Mouse (Mus musculus): Measurements from ENCODE around the gene Trim63. TPM values are rescaled to one million over a fixed set of nuclear protein-coding genes. Genes with fewer than 3 reads are reported as not detected.
A peak's percentile ranks its signal among the peaks of the same experiment; 100 is the strongest.

Trim63 gene
- polyA plus RNA-seq, 1 experiment from 2014 or later = 1.3 TPM

GRCm38 (mm10) chr4:134355841-134356452, 41.0 kb downstream of the Trim63 start:
- no peaks in the 10 kb centered on the region for H3K36me3 ChIP-seq (ENCODE audit: control insufficient read depth, insufficient read depth, low read length)
- 38% methylated on average over 16 of the region's 16 CpGs for whole genome bisulfite sequencing
- peak overlapping the region; percentile 47 for H3K9ac ChIP-seq (ENCODE audit: low read depth, low read length)
- peak overlapping the region; percentile 43 for H3K4me3 ChIP-seq (ENCODE audit: low read length)
- H3K4me1 ChIP-seq (ENCODE audit: control insufficient read depth, insufficient read depth, low read length) = peaks cover 34% of the 10 kb centered on the region
- no peaks in the 10 kb centered on the region for H3K27me3 ChIP-seq (replicated peaks; ENCODE audit: control insufficient read depth, insufficient read depth, low read length)
- no peaks in the 10 kb centered on the region for H3K9me3 ChIP-seq (ENCODE audit: control insufficient read depth, low read length)
- peak overlapping the region; percentile 93 for H3K27ac ChIP-seq (ENCODE audit: low read length)
- ATAC-seq = peak; percentile 47
- peak overlapping the region; percentile 44 for H3K4me2 ChIP-seq (ENCODE audit: low read depth, low read length)

DNA sequence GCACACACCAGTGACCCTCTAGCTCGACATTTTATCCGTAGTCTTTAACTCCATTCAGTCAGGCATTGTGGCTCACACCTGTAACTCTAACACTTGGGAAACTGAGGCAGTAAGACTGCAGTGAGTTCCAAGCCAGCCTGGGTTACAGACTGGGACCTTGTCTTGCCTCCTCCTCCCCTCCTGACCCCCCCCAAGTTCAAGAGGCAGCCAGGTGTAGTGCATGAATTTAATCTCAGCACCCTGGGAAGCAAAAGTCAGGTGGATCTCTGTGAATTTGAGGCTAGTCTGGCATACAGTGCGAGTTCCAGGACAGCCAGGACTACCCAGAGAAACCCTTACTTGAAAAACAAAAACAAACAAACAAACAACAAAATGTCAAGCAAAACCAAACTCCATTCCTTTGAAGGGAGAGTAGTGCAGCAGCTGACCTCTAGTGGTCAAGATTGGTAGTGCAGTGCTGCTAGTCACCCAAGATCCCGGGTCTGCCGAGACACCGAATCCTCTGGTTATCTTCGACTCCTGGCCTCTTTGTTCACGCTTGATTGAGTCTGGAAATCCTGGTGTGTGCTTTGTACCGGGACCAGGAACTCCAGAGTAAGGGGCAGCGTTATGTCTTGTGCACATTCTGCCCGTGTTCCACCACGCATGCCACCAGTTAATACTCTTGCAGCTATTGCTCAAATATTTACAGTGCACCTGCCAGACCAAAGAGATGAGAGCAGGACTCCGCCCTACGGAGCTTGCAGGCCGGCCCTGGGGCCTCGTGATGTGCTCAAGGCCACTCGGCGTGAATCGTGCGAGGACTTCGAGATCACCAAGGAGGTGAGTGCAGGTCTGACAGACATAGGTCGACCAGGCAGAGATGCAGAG, 41.9 kb downstream of the Trim63 start:
- Histone ChIP-seq H3K4me1 (ENCODE audit: control insufficient read depth, insufficient read depth, low read length) (peaks cover 28% of the 10 kb centered on the region), H3K27ac (ENCODE audit: low read length) (peak overlapping the region; percentile 93), H3K9ac (ENCODE audit: low read depth, low read length) (peak overlapping the region; percentile 60), H3K27me3 (replicated peaks; ENCODE audit: control insufficient read depth, insufficient read depth, low read length) (no peaks in the 10 kb centered on the region), H3K4me2 (ENCODE audit: low read depth, low read length) (peak overlapping the region; percentile 44), H3K4me3 (ENCODE audit: low read length) (peak overlapping the region; percentile 43), H3K36me3 (ENCODE audit: control insufficient read depth, insufficient read depth, low read length) (no peaks in the 10 kb centered on the region), H3K9me3 (ENCODE audit: control insufficient read depth, low read length) (no peaks in the 10 kb centered on the region)
- peak; percentile 41 for ATAC-seq
- WGBS = 14% methylated on average over 22 of the region's 22 CpGs

GRCm38 (mm10) chr4:134357461-134357771, 42.5 kb downstream of the Trim63 start:
- H3K4me3 ChIP-seq (ENCODE audit: low read length) = peak overlapping the region; percentile 43
- H3K9me3 ChIP-seq (ENCODE audit: control insufficient read depth, low read length) = no peaks in the 10 kb centered on the region
- H3K4me2 ChIP-seq (ENCODE audit: low read depth, low read length) = peak overlapping the region; percentile 44
- peaks cover 23% of the 10 kb centered on the region; the same call in 1 of the 2 replicates for H3K4me1 ChIP-seq (ENCODE audit: control insufficient read depth, insufficient read depth, low read length)
- H3K27me3 ChIP-seq (replicated peaks; ENCODE audit: control insufficient read depth, insufficient read depth, low read length) = no peaks in the 10 kb centered on the region
- peak overlapping the region; percentile 93 for H3K27ac ChIP-seq (ENCODE audit: low read length)
- 31% methylated on average over 17 of the region's 17 CpGs for WGBS
- H3K36me3 ChIP-seq (ENCODE audit: control insufficient read depth, insufficient read depth, low read length) = no peaks in the 10 kb centered on the region
- peak overlapping the region; percentile 60 for H3K9ac ChIP-seq (ENCODE audit: low read depth, low read length)
- peak; percentile 40 for ATAC-seq

DNA sequence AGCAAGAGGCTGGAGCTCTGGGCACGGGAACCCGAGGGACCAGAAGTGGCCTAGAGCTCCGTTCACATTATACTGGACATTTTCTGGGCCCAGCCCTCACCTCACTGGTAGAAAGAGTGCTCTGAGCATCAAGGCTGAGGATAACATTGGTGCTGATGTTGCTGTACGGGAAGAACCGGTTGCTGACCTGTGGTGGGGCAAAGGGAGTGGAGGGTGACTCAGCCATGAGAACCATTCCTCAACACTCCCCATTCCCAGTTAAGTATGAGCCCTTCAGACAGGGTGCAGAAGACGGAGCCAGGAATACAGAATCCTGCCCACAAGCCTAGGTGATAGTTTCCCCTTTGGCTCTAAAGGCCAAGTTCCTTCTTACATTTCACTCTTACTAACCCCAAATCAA, 44.7 kb downstream of the Trim63 start:
- Histone ChIP-seq H3K4me3 (ENCODE audit: low read length) (no peak overlapping the region), H3K4me1 (ENCODE audit: control insufficient read depth, insufficient read depth, low read length) (peaks cover 13% of the 10 kb centered on the region), H3K27me3 (replicated peaks; ENCODE audit: control insufficient read depth, insufficient read depth, low read length) (no peaks in the 10 kb centered on the region), H3K36me3 (ENCODE audit: control insufficient read depth, insufficient read depth, low read length) (no peaks in the 10 kb centered on the region), H3K9ac (ENCODE audit: low read depth, low read length) (no peak overlapping the region), H3K27ac (ENCODE audit: low read length) (no peak overlapping the region), H3K4me2 (ENCODE audit: low read depth, low read length) (no peak overlapping the region), H3K9me3 (ENCODE audit: control insufficient read depth, low read length) (no peaks in the 10 kb centered on the region)
- WGBS = 85% methylated on average over 6 of the region's 6 CpGs
- no peak for ATAC-seq

- Histone ChIP-seq H3K4me3 (ENCODE audit: low read length) (no peak overlapping the region), H3K4me2 (ENCODE audit: low read depth, low read length) (no peak overlapping the region), H3K9me3 (ENCODE audit: control insufficient read depth, low read length) (no peaks in the 10 kb centered on the region), H3K27me3 (replicated peaks; ENCODE audit: control insufficient read depth, insufficient read depth, low read length) (no peaks in the 10 kb centered on the region), H3K4me1 (ENCODE audit: control insufficient read depth, insufficient read depth, low read length) (peaks cover 9% of the 10 kb centered on the region), H3K9ac (ENCODE audit: low read depth, low read length) (no peak overlapping the region), H3K27ac (ENCODE audit: low read length) (peak overlapping the region; percentile 72), H3K36me3 (ENCODE audit: control insufficient read depth, insufficient read depth, low read length) (no peaks in the 10 kb centered on the region)
- ATAC-seq = peak; percentile 76
- 24% methylated on average over 5 of the region's 5 CpGs for WGBS
These were observed 46.3 kb downstream of the Trim63 start for GRCm38 (mm10) chr4:134361215-134361614.

- Histone ChIP-seq H3K4me3 (ENCODE audit: low read length) (no peak overlapping the region), H3K36me3 (ENCODE audit: control insufficient read depth, insufficient read depth, low read length) (no peaks in the 10 kb centered on the region), H3K27ac (ENCODE audit: low read length) (no peak overlapping the region), H3K4me1 (ENCODE audit: control insufficient read depth, insufficient read depth, low read length) (peaks cover 4% of the 10 kb centered on the region), H3K27me3 (replicated peaks; ENCODE audit: control insufficient read depth, insufficient read depth, low read length) (no peaks in the 10 kb centered on the region), H3K9ac (ENCODE audit: low read depth, low read length) (no peak overlapping the region), H3K9me3 (ENCODE audit: control insufficient read depth, low read length) (no peaks in the 10 kb centered on the region), H3K4me2 (ENCODE audit: low read depth, low read length) (no peak overlapping the region)
- 65% methylated on average over 9 of the region's 9 CpGs for WGBS
- ATAC-seq = no peak
These were observed 47.2 kb downstream of the Trim63 start for GRCm38 (mm10) chr4:134362124-134362523.

DNA sequence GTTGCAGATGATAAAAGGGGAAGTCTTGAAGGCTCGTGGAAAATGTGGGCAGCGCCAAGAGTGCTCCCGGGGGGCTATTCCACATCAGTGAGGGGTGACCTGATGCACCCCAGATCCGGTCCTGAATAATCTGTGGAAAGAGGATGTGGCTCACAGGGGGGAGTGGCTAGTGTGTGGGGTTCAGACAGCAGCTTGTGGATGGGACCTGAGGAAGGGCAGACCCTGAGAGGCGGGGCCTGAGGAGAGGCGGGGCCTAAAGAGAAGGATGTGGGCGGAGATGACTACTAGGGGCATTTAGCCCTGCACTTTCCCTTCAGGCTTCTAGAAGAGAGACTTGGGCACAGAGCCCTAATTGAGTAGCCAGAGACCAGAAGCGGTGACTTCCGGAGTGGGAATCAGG, 47.7 kb downstream of the Trim63 start:
- Histone ChIP-seq H3K4me2 (ENCODE audit: low read depth, low read length) (0 out of 2 replicates have a peak overlapping the region, but pooled peaks have one; percentile 1), H3K27ac (ENCODE audit: low read length) (no peak overlapping the region), H3K27me3 (replicated peaks; ENCODE audit: control insufficient read depth, insufficient read depth, low read length) (no peaks in the 10 kb centered on the region), H3K4me1 (ENCODE audit: control insufficient read depth, insufficient read depth, low read length) (peaks cover 4% of the 10 kb centered on the region), H3K4me3 (ENCODE audit: low read length) (no peak overlapping the region), H3K9ac (ENCODE audit: low read depth, low read length) (0 out of 2 replicates have a peak overlapping the region, but pooled peaks have one; percentile 16), H3K9me3 (ENCODE audit: control insufficient read depth, low read length) (no peaks in the 10 kb centered on the region), H3K36me3 (ENCODE audit: control insufficient read depth, insufficient read depth, low read length) (no peaks in the 10 kb centered on the region)
- whole genome bisulfite sequencing = 27% methylated on average over 9 of the region's 9 CpGs
- no peak for ATAC-seq

DNA sequence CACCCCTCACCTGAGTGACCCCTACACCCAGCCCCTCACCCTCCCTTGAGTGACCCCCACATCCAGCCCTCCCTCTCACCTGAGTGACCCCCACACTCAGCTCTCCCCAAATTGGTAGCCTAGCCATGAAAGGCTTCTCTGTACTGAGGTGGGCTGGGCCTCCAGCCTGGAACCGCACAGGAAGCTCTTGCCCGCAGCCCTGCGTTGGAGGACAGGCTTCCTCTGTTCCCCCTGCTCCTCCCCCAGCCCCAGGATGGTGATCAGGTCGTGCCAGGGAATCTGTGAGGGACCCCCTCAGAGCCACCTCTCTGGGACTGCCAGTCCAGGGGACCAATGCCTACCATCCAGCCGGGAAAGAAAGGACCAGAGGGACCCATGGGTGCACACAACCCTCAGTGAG, 50.4 kb downstream of the Trim63 start:
- Histone ChIP-seq H3K4me3 (ENCODE audit: low read length) (no peak overlapping the region), H3K27ac (ENCODE audit: low read length) (no peak overlapping the region), H3K4me2 (ENCODE audit: low read depth, low read length) (no peak overlapping the region), H3K36me3 (ENCODE audit: control insufficient read depth, insufficient read depth, low read length) (no peaks in the 10 kb centered on the region), H3K9ac (ENCODE audit: low read depth, low read length) (no peak overlapping the region), H3K4me1 (ENCODE audit: control insufficient read depth, insufficient read depth, low read length) (peaks cover 4% of the 10 kb centered on the region), H3K9me3 (ENCODE audit: control insufficient read depth, low read length) (no peaks in the 10 kb centered on the region), H3K27me3 (replicated peaks; ENCODE audit: control insufficient read depth, insufficient read depth, low read length) (peaks cover 5% of the 10 kb centered on the region; the same call in 1 of the 2 replicates)
- no peak for ATAC-seq
- WGBS = 45% methylated on average over 5 of the region's 5 CpGs

GRCm38 (mm10) chr4:134370649-134371221, 55.8 kb downstream of the Trim63 start:
- Histone ChIP-seq H3K27ac (ENCODE audit: low read length) (no peak overlapping the region), H3K4me3 (ENCODE audit: low read length) (peak overlapping the region; percentile 57), H3K27me3 (replicated peaks; ENCODE audit: control insufficient read depth, insufficient read depth, low read length) (peaks cover 25% of the 10 kb centered on the region), H3K36me3 (ENCODE audit: control insufficient read depth, insufficient read depth, low read length) (no peaks in the 10 kb centered on the region), H3K9ac (ENCODE audit: low read depth, low read length) (peak overlapping the region; percentile 43; the same call in 1 of the 2 replicates), H3K9me3 (ENCODE audit: control insufficient read depth, low read length) (no peaks in the 10 kb centered on the region), H3K4me1 (ENCODE audit: control insufficient read depth, insufficient read depth, low read length) (peaks cover 19% of the 10 kb centered on the region), H3K4me2 (ENCODE audit: low read depth, low read length) (peak overlapping the region; percentile 85)
- no peak for ATAC-seq
- 2% methylated on average over 18 of the region's 18 CpGs for WGBS
